Mouse (Mus musculus) adrenal gland, adult 18-20 months (tissue): Measurements from ENCODE around the gene Rnf13. TPM values are rescaled to one million over a fixed set of nuclear protein-coding genes. Genes with fewer than 3 reads are reported as not detected.
A peak's percentile ranks its signal among the peaks of the same experiment; 100 is the strongest.
"Not testable (repeated sequence)": the region's sequence is repeated elsewhere in the genome, so short reads cannot be mapped to it uniquely, and the experiment has no call there.

Source experiments
- DNase-seq, 2 experiments: peaks; one replicate each; pipeline ENCODE4 v3.0.0; 2021 to 2022; ENCODE audit warnings: low spot score in 2 of 2
- long read RNA-seq, 2 experiments: library from polyadenylated mRNA; stranded (forward); transcript quantifications; one replicate each; pipeline ENCODE4 v2.0.0; 2021
- total RNA-seq, 2 experiments: library from RNA; stranded (reverse); gene quantifications; 1 replicate in 1 of 2; 2 replicates in 1 of 2; pipeline ENCODE4 v1.2.3; 2021

Gene Rnf13
- total RNA-seq: 100 to 1,000 TPM in 1 of 2 experiments, 10 to 100 TPM in 1; 91.7 to 108 TPM
- long read RNA-seq, experiment 1, transcript Rnf13-201 (10 exons, 2,678 nt): major isoform, 63 of 76 reads
- long read RNA-seq, experiment 1, partial matches to known transcripts: 1 of 76 reads
- long read RNA-seq, experiment 1, other reads (novel, unspliced or antisense): 9 of 76 reads
- long read RNA-seq, experiment 2, transcript Rnf13-201 (10 exons, 2,678 nt): major isoform, 84 of 107 reads
- long read RNA-seq, experiment 2, partial matches to known transcripts: 11 of 107 reads
- long read RNA-seq, experiment 2, other reads (novel, unspliced or antisense): 6 of 107 reads

GRCm38 (mm10) chr3:57735511-57736370 lies at the start of gene Rnf13:
Gene Rnf13 (plus strand): TSS chr3:57736062.
- DNase-seq: peak; percentile 94

DNA sequence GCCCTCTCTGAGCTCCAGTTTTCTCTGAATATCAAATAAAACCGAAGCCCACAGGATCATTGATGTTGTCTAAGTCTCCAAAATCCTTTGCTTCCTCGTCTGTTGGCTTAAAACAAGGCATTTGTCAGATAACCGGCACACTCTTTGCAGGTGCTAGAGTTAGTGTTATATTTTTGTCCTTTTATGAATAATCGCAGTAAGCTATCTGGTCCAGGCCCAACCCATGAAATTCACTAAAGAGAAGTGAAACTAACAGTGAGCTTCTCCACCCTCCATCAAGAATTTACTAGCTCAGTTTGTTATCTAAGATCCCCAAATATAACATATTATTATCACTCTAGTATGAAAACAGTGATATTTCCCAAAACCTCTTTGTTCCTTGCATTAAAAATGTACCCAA lies 44.1 kb upstream of the Rnf13 start:
- DNase-seq: no peak

GRCm38 (mm10) chr3:57692719-57693118 lies 43.1 kb upstream of the Rnf13 start, which contains the start of gene Ankub1:
Gene Ankub1 (minus strand): TSS chr3:57692799.
- DNase-seq: no peak

DNA sequence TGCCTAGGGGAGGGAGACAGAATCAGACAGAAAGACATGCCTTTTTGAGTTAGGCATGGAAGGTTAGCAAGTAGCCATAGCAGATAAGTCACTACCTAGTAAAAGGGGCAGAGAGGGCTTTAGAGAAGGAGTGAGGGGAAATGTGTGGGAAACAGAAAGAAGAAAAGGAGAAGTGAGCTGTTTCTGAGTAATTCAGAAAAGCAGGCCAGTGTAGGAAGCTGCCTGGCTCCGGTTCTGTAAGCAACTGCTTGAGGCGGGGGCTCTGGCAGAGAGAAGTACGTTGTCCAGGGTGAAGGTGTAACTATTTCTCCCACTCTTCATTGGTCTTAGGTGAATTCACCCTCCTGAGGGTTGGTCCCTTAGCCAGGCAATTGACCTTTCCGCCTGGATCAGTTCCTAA lies 39.6 kb upstream of the Rnf13 start:
- no peak for DNase-seq

- DNase-seq: no peak
These were observed 39.1 kb upstream of the Rnf13 start for GRCm38 (mm10) chr3:57696779-57697178.

DNA sequence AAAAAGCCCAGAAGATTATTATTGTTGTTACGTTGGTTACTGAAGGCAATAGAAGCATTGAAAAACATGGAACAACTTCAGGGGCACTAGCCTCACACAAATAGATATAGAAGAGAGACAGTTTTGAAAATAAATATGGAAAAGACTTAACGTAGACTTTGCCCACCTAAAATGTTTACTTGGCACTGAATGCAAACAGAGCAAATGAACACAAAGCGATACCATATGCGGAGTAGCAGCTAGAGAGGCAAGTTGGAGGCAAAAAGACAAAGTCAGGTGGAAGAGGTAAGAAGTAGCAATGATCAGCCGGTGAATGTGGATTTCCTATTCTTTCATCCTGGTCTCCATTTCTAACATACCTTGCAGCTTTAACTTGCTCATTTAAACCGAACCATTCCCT lies 21.7 kb upstream of the Rnf13 start:
- DNase-seq: no peak

DNA sequence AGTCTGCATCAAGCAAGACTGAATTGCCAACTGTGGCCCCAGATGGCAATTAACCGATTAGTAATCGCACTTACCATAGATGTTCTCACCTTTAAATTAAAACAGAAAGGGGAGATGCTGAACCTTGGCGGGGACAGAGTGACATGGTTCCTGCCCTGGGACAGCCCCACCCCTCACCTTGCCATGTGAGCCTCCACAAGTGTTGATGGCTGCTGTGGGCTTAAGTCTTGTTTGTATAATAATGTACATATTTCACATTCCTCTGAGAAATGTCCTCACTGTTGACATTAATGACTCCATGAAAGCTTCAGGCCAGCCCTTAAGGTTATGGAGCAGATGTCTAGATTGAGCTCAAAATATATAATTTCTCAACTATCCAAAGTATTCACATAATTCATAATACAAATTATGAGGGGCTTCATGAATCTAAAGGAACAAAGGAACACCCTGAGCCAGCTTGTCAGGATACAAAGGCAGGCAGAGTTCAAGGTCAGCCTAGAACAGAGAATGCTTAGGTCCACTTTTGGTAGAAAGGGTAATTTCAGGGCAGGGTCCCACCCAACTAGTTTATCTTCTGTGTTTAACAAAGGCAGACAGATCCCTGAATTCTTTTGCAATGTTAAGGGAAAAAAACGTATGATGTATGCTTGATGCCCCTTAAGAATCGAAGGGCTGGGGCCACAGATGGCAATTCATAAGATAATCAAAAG lies 3.5 kb upstream of the Rnf13 start:
- DNase-seq: no peak

DNA sequence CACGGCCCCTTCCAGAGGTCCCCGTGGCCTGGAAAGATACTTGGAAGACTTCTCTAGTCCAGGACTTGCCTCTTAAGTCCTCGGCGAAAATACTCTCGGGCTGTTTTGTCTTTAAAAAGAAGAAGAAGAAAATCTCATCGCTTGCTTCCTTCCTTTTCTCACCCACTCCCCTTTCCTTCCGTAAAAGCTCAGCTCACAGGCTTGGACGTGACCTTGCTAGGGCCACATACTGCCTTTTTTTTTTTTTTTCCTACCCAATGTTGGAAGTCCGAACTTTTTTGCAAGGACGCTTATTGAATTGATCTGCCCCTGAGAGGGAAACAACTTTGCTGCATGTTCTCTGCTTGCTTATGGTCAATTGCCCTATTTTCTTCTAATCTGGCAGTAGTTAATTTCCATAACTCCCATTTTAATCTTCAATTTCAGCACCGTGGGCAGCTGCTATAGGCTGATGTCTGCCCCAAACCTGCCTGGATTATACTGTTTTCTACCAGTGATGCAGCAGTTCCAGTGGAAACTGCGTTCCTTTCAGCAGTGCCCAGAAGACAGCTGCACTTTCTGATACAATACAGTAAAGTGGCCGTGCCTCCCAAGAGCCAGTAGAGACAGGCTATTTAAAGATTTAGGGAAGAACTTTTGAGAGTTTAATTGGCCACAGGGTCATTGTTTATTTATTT lies 695 bp downstream of the Rnf13 start:
- DNase-seq: no peak

GRCm38 (mm10) chr3:57739830-57740229 lies 4.0 kb downstream of the Rnf13 start:
- DNase-seq: no peak

GRCm38 (mm10) chr3:57748576-57749267 lies 12.9 kb downstream of the Rnf13 start:
- no peak for DNase-seq

GRCm38 (mm10) chr3:57776915-57777314 lies 41.1 kb downstream of the Rnf13 start:
- no peak for DNase-seq

- DNase-seq: no peak
These were observed 52.6 kb downstream of the Rnf13 start for GRCm38 (mm10) chr3:57788472-57788871.

DNA sequence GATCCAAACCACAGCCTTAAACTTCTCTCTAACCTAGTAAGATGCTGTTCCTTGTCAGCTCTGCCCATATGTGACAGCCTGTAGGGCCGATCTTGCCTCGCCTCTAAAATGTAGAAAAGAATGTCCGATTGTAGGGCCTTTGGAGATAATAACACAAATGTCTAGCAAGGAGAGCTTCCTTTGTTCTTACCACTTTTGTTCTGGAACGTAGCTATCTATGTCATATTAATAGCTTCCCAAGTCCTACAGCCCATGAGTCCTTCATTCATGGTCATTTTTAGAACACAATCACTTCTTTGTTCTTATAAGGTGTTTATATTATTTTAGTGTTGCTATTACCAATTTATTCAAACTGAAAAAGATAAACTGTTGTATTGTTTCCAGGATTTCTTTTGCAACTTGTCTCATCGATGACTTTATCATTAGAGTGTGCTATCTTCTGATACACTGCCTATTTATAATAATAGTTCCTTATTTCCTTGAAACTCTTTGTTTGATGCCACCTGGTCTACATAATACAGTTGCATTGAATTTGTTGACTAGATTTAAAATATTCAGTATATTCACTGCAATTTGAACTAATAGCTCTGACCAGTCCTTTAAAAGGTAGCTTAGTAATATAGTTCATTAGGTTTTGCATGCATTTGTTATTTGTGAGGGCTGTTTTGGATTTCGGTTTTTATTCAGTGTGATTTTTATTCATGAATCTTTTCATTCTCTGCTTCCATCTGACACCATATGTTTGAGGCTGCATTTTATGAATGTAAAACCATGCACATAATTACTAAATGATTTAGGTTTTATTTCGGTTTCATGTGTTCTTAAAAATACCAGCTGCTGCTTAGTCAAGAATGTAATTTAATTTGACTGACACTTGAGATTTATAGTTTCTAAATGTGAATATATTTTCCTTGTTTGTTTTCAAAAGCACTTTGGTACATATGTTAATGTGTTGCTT lies 53.4 kb downstream of the Rnf13 start:
- DNase-seq: no peak

GRCm38 (mm10) chr3:57791104-57791503 lies 55.2 kb downstream of the Rnf13 start:
- no peak for DNase-seq

GRCm38 (mm10) chr3:57795071-57795470 lies 59.2 kb downstream of the Rnf13 start:
- DNase-seq: not testable (repeated sequence)

- DNase-seq: no peak
These were observed 79.6 kb downstream of the Rnf13 start for GRCm38 (mm10) chr3:57815447-57815846.

GRCm38 (mm10) chr3:57825866-57826265 lies 90.0 kb downstream of the Rnf13 start:
- DNase-seq: no peak

- DNase-seq: no peak
These were observed 97.7 kb downstream of the Rnf13 start for GRCm38 (mm10) chr3:57833585-57833984.

- DNase-seq: no peak
These were observed 101.0 kb downstream of the Rnf13 start for GRCm38 (mm10) chr3:57836911-57837310.
